Comparison of ENCODE assay signal across 15 mouse cellular contexts in the genomic region with DNA sequence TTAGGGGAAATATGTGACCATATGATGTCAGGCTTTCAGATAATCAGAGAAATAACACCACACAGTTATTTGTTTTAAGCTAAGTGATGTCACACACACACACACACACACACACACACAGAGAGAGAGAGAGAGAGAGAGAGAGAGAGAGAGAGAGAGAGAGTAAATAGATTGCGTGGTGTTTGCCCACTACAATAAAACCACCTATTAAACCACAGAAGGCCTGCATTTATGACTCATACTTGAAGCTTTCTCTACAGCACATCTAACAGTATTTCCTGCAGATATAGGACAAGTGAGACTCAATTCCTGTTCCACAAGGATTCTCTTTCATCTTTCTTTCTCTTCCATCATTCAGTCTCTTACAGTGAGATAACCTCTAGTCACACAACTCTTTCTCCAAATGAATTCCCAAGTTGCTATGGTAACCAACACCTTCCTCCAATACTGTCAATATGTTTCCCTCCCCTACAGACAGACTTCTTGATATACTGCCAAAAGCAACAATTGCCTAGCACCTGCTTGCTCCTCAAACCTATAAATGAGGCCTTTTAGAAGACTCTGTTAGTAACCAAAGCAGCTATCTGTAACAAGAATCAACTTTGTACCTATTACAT.
DNase-seq lines count a peak whose midpoint lies in the region; ATAC-seq and TF ChIP-seq lines count a peak whose summit lies in the region.
"Had no signal": no experiment of that assay in that cellular context is flagged by ENCODE, and none has a peak within 500 bp of the region (broad histone marks: within the 10 kb centered on the region; RNA-seq: fewer than 3 reads in every experiment).

No protein-coding gene starts in this region.

- WGBS in hindbrain, postnatal 0 days: 43% methylated on average over 1 of the region's 1 CpGs
- 53% methylated on average over 1 of the region's 1 CpGs for WGBS in hindbrain, embryonic 16.5 days
- 85% methylated on average over 1 of the region's 1 CpGs for WGBS in kidney, embryonic 15.5 days
- WGBS in intestine, embryonic 15.5 days: 78% methylated on average over 1 of the region's 1 CpGs

- peaks cover 9% of the 10 kb centered on the region for H3K4me1 ChIP-seq in hindbrain, postnatal 0 days (ENCODE audit: insufficient read depth, low read length)
- peaks cover 12% of the 10 kb centered on the region for H3K4me1 ChIP-seq in hindbrain, embryonic 16.5 days (ENCODE audit: control insufficient read depth, insufficient read depth, low read depth, low read length)
- no peaks in the 10 kb centered on the region for H3K4me1 ChIP-seq in kidney, embryonic 15.5 days
- no peaks in the 10 kb centered on the region for H3K4me1 ChIP-seq in intestine, embryonic 15.5 days (replicated peaks)
- H3K4me1 ChIP-seq: limb, embryonic 10.5 days had no signal

- H3K4me3 ChIP-seq in hindbrain, postnatal 0 days (ENCODE audit: low read length): no peak overlapping the region
- no peak overlapping the region for H3K4me3 ChIP-seq in hindbrain, embryonic 16.5 days (ENCODE audit: low read length)
- no peak overlapping the region for H3K4me3 ChIP-seq in kidney, embryonic 15.5 days (replicated peaks)
- H3K4me3 ChIP-seq in intestine, embryonic 15.5 days (replicated peaks): no peak overlapping the region
- H3K4me3 ChIP-seq: limb, embryonic 10.5 days; liver, embryonic 13.5 days had no signal

- TF ChIP-seq CTCF in hindbrain, postnatal 0 days (IDR thresholded peaks at IDR 0.05; ENCODE audit: low read depth): no peak

- H3K9me3 ChIP-seq in hindbrain, postnatal 0 days (ENCODE audit: low read length): no peaks in the 10 kb centered on the region
- H3K9me3 ChIP-seq in hindbrain, embryonic 16.5 days (ENCODE audit: control insufficient read depth, low read length): no peaks in the 10 kb centered on the region
- H3K9me3 ChIP-seq in kidney, embryonic 15.5 days (replicated peaks): no peaks in the 10 kb centered on the region
- no peaks in the 10 kb centered on the region for H3K9me3 ChIP-seq in intestine, embryonic 15.5 days
- H3K9me3 ChIP-seq: limb, embryonic 10.5 days; liver, embryonic 13.5 days had no signal

- DNase-seq in hindbrain, postnatal 0 days (ENCODE audit: low spot score): peak; percentile 55
- DNase-seq in 416B (ENCODE audit: low read depth): peak; percentile 90
- DNase-seq in MN1 (ENCODE audit: low spot score): peak; percentile 55
- DNase-seq in testis, postnatal 10 days (ENCODE audit: low spot score): no peak
- DNase-seq: adrenal gland, postnatal 36 days; cerebellum, adult 11 months; kidney, adult 9 months; liver, embryonic 13.5 days; lung, postnatal 10 days; thymus, adult 18-20 months had no signal

- H3K27ac ChIP-seq in hindbrain, postnatal 0 days: no peak overlapping the region
- H3K27ac ChIP-seq in hindbrain, embryonic 16.5 days (ENCODE audit: low read depth, low read length): no peak overlapping the region
- no peak overlapping the region for H3K27ac ChIP-seq in kidney, embryonic 15.5 days
- H3K27ac ChIP-seq in intestine, embryonic 15.5 days: no peak overlapping the region
- H3K27ac ChIP-seq: limb, embryonic 10.5 days; liver, embryonic 13.5 days had no signal

- no peaks in the 10 kb centered on the region for H3K36me3 ChIP-seq in hindbrain, postnatal 0 days (ENCODE audit: insufficient read depth, low read length)
- no peaks in the 10 kb centered on the region for H3K36me3 ChIP-seq in hindbrain, embryonic 16.5 days (ENCODE audit: control insufficient read depth, insufficient read depth, low read length)
- H3K36me3 ChIP-seq in kidney, embryonic 15.5 days: no peaks in the 10 kb centered on the region
- H3K36me3 ChIP-seq in intestine, embryonic 15.5 days: no peaks in the 10 kb centered on the region
- H3K36me3 ChIP-seq: limb, embryonic 10.5 days; liver, embryonic 13.5 days had no signal

- no peak overlapping the region for H3K9ac ChIP-seq in hindbrain, postnatal 0 days (replicated peaks; ENCODE audit: low read length)
- no peak overlapping the region for H3K9ac ChIP-seq in hindbrain, embryonic 16.5 days (ENCODE audit: low read depth, low read length)
- no peak overlapping the region for H3K9ac ChIP-seq in kidney, embryonic 15.5 days
- H3K9ac ChIP-seq in intestine, embryonic 15.5 days: no peak overlapping the region
- H3K9ac ChIP-seq: liver, embryonic 13.5 days had no signal

- no peak overlapping the region for H3K4me2 ChIP-seq in hindbrain, postnatal 0 days (ENCODE audit: low read depth, low read length)
- H3K4me2 ChIP-seq in hindbrain, embryonic 16.5 days (ENCODE audit: low read length): no peak overlapping the region
- no peak overlapping the region for H3K4me2 ChIP-seq in kidney, embryonic 15.5 days
- H3K4me2 ChIP-seq in intestine, embryonic 15.5 days (replicated peaks): no peak overlapping the region
- H3K4me2 ChIP-seq: liver, embryonic 13.5 days had no signal

- H3K27me3 ChIP-seq in hindbrain, postnatal 0 days (ENCODE audit: insufficient read depth, low read length): no peaks in the 10 kb centered on the region
- H3K27me3 ChIP-seq in hindbrain, embryonic 16.5 days (replicated peaks; ENCODE audit: control insufficient read depth, insufficient read depth, low read length): no peaks in the 10 kb centered on the region
- H3K27me3 ChIP-seq in kidney, embryonic 15.5 days: no peaks in the 10 kb centered on the region
- H3K27me3 ChIP-seq in intestine, embryonic 15.5 days (replicated peaks): no peaks in the 10 kb centered on the region
- H3K27me3 ChIP-seq: liver, embryonic 13.5 days had no signal

- no peak for ATAC-seq in hindbrain, postnatal 0 days
- ATAC-seq in hindbrain, embryonic 16.5 days: no peak
- ATAC-seq in inflammation-experienced regulatory T-cells, adult 6 months: peak; percentile 48
- ATAC-seq in kidney, embryonic 15.5 days (replicated peaks; ENCODE audit: low FRiP score): no peak
- no peak for ATAC-seq in intestine, embryonic 15.5 days
